Mouse (Mus musculus) embryonic facial prominence, embryonic 10.5 days (tissue): ENCODE data around the gene Col27a1. TPM values are rescaled to one million over a fixed set of nuclear protein-coding genes. Genes with fewer than 3 reads are reported as not detected.

Source experiments
- DNase-seq: peaks from one replicate; pipeline ENCODE4 v3.0.0-alpha.2; 2017; ENCODE audit warnings: low spot score
- H3K27ac ChIP-seq: fragments of 300-500 bp; sonication (generic); replicated peaks from 2 replicates; pipeline ENCODE4 v1.5.1; 2016; ENCODE audit warnings: mild to moderate bottlenecking
- H3K27me3 ChIP-seq: fragments of 300-500 bp; sonication (generic); replicated peaks from 2 replicates; pipeline ENCODE4 v1.6.1; 2016; ENCODE audit warnings: low read depth, mild to moderate bottlenecking; ENCODE audit not compliant: poor library complexity, severe bottlenecking
- H3K36me3 ChIP-seq: fragments of 300-500 bp; sonication (generic); replicated peaks from 2 replicates; pipeline ENCODE4 v1.6.1; 2016; ENCODE audit warnings: mild to moderate bottlenecking, moderate library complexity
- H3K4me1 ChIP-seq: fragments of 300-500 bp; sonication (generic); 2 replicates; pipeline ENCODE4 v1.6.1; 2016
- H3K4me3 ChIP-seq: fragments of 300-500 bp; sonication (generic); 2 replicates; pipeline ENCODE4 v1.5.1; 2016; ENCODE audit warnings: mild to moderate bottlenecking, moderate library complexity
- H3K9me3 ChIP-seq: fragments of 300-500 bp; sonication (generic); 2 replicates; pipeline ENCODE4 v1.6.1; 2016; ENCODE audit warnings: mild to moderate bottlenecking
- WGBS: fragments of 180-500 bp; shearing (Covaris S2); methylation state at CpG from one replicate; pipeline ENCODE4 v1.1.7; 2016; 5-methylcytosine and 5-hydroxymethylcytosine counted together
- polyA plus RNA-seq: library from polyadenylated mRNA; unstranded; fragments of >200 nt; fragmentation: Nextera tagmentation; extraction: Ambion mirVana; gene quantifications from 2 replicates; pipeline ENCODE4 v1.2.1, GENCODE M21; 2016

Gene Col27a1
- polyA plus RNA-seq, 1 experiment from 2014 or later = 5.3 TPM

- no peak for DNase-seq
- 68% methylated on average over 3 of the region's 3 CpGs for WGBS
- H3K4me3 ChIP-seq = no peak overlapping the region
Measured at GRCm38 (mm10) chr4:63338414-63339076, 124.7 kb downstream of the Col27a1 start.

GRCm38 (mm10) chr4:63342491-63342890 is 128.7 kb downstream of the Col27a1 start:
- WGBS = 70% methylated on average over 4 of the region's 4 CpGs
- no peak for DNase-seq
- H3K27ac ChIP-seq = no peak overlapping the region
- H3K27me3 ChIP-seq = no peaks in the 10 kb centered on the region
- H3K36me3 ChIP-seq = no peaks in the 10 kb centered on the region
- H3K4me1 ChIP-seq = no peaks in the 10 kb centered on the region
- H3K9me3 ChIP-seq = no peaks in the 10 kb centered on the region
- H3K4me3 ChIP-seq = no peak overlapping the region

More at GRCm38 (mm10) chr4:63338414-63339076, 124.7 kb downstream of the Col27a1 start:
- H3K4me1 ChIP-seq = no peaks in the 10 kb centered on the region
- no peaks in the 10 kb centered on the region for H3K9me3 ChIP-seq
- no peaks in the 10 kb centered on the region for H3K27me3 ChIP-seq
- H3K36me3 ChIP-seq = no peaks in the 10 kb centered on the region
- no peak overlapping the region for H3K27ac ChIP-seq

- Histone ChIP-seq H3K4me3 (no peak overlapping the region), H3K27me3 (no peaks in the 10 kb centered on the region), H3K9me3 (no peaks in the 10 kb centered on the region), H3K4me1 (no peaks in the 10 kb centered on the region), H3K27ac (no peak overlapping the region), H3K36me3 (no peaks in the 10 kb centered on the region)
- DNase-seq = no peak
- 75% methylated on average over 3 of the region's 3 CpGs for WGBS
Measured at GRCm38 (mm10) chr4:63343608-63344007, 129.8 kb downstream of the Col27a1 start.

- no peak for DNase-seq
- no peak within 1 kb of the TSS for H3K27ac ChIP-seq
- H3K27me3 ChIP-seq = no peaks in the 10 kb centered on the region
- WGBS = 90% methylated on average over 8 of the region's 8 CpGs
- no peaks in the 10 kb centered on the region for H3K36me3 ChIP-seq
- H3K4me3 ChIP-seq = no peak within 1 kb of the TSS
- H3K9me3 ChIP-seq = no peaks in the 10 kb centered on the region
- no peaks in the 10 kb centered on the region for H3K4me1 ChIP-seq
Measured at GRCm38 (mm10) chr4:63344295-63344694, 130.5 kb downstream of the Col27a1 start, which contains the start of gene Orm1. Orm1 (plus strand) TSS chr4:63344560.

- H3K4me1 ChIP-seq = no peaks in the 10 kb centered on the region
- no peak for DNase-seq
- no peaks in the 10 kb centered on the region for H3K36me3 ChIP-seq
- no peak overlapping the region for H3K27ac ChIP-seq
- no peaks in the 10 kb centered on the region for H3K9me3 ChIP-seq
- H3K27me3 ChIP-seq = no peaks in the 10 kb centered on the region
- no peak overlapping the region for H3K4me3 ChIP-seq
Measured at GRCm38 (mm10) chr4:63345261-63345660, 131.5 kb downstream of the Col27a1 start.

- no peak for DNase-seq
- H3K36me3 ChIP-seq = no peaks in the 10 kb centered on the region
- H3K4me1 ChIP-seq = no peaks in the 10 kb centered on the region
- no peaks in the 10 kb centered on the region for H3K27me3 ChIP-seq
- H3K4me3 ChIP-seq = no peak overlapping the region
- WGBS = 90% methylated on average over 4 of the region's 4 CpGs
- no peaks in the 10 kb centered on the region for H3K9me3 ChIP-seq
- H3K27ac ChIP-seq = no peak overlapping the region
Measured at GRCm38 (mm10) chr4:63346659-63347058, 132.9 kb downstream of the Col27a1 start.

GRCm38 (mm10) chr4:63348524-63348923 is 134.7 kb downstream of the Col27a1 start:
- no peaks in the 10 kb centered on the region for H3K36me3 ChIP-seq
- H3K9me3 ChIP-seq = no peaks in the 10 kb centered on the region
- no peak overlapping the region for H3K27ac ChIP-seq
- H3K4me3 ChIP-seq = no peak overlapping the region
- no peaks in the 10 kb centered on the region for H3K4me1 ChIP-seq
- no peak for DNase-seq
- 74% methylated on average over 6 of the region's 6 CpGs for WGBS
- H3K27me3 ChIP-seq = no peaks in the 10 kb centered on the region

- Histone ChIP-seq H3K4me1 (no peaks in the 10 kb centered on the region; the same call in 1 of the 2 replicates), H3K36me3 (no peaks in the 10 kb centered on the region), H3K9me3 (no peaks in the 10 kb centered on the region), H3K27ac (no peak within 1 kb of the TSS), H3K27me3 (no peaks in the 10 kb centered on the region), H3K4me3 (no peak within 1 kb of the TSS)
- WGBS = 83% methylated on average over 4 of the region's 4 CpGs
- DNase-seq = no peak
Measured at GRCm38 (mm10) chr4:63355877-63356665, 142.3 kb downstream of the Col27a1 start, which contains the start of gene Orm3. Orm3 (plus strand) TSS chr4:63356162.

GRCm38 (mm10) chr4:63356981-63357570 is 143.3 kb downstream of the Col27a1 start:
- DNase-seq = no peak
- Histone ChIP-seq H3K4me1 (no peaks in the 10 kb centered on the region; the same call in 1 of the 2 replicates), H3K27me3 (no peaks in the 10 kb centered on the region), H3K36me3 (no peaks in the 10 kb centered on the region), H3K9me3 (no peaks in the 10 kb centered on the region), H3K4me3 (no peak overlapping the region), H3K27ac (no peak overlapping the region)
- WGBS = 51% methylated on average over 2 of the region's 2 CpGs

- Histone ChIP-seq H3K4me1 (no peaks in the 10 kb centered on the region; the same call in 1 of the 2 replicates), H3K4me3 (no peak overlapping the region), H3K27ac (no peak overlapping the region), H3K9me3 (no peaks in the 10 kb centered on the region), H3K27me3 (no peaks in the 10 kb centered on the region), H3K36me3 (no peaks in the 10 kb centered on the region)
- 74% methylated on average over 6 of the region's 6 CpGs for WGBS
- no peak for DNase-seq
Measured at GRCm38 (mm10) chr4:63359861-63360260, 146.1 kb downstream of the Col27a1 start.

- Histone ChIP-seq H3K9me3 (no peaks in the 10 kb centered on the region), H3K27ac (no peak within 1 kb of the TSS; the same call in 1 of the 2 replicates), H3K4me1 (no peaks in the 10 kb centered on the region), H3K27me3 (no peaks in the 10 kb centered on the region), H3K36me3 (peaks cover under 1% of the 10 kb centered on the region; the same call in 1 of the 2 replicates), H3K4me3 (no peak within 1 kb of the TSS)
- DNase-seq = no peak
- WGBS = 88% methylated on average over 5 of the region's 5 CpGs
Measured at GRCm38 (mm10) chr4:63362150-63362549, 148.3 kb downstream of the Col27a1 start, which contains the start of gene Orm2. Orm2 (plus strand) TSS chr4:63362449.

GRCm38 (mm10) chr4:63368577-63368976 is 154.8 kb downstream of the Col27a1 start:
- Histone ChIP-seq H3K9me3 (no peaks in the 10 kb centered on the region), H3K27ac (no peak overlapping the region), H3K4me1 (no peaks in the 10 kb centered on the region), H3K4me3 (no peak overlapping the region), H3K27me3 (no peaks in the 10 kb centered on the region), H3K36me3 (peaks cover 60% of the 10 kb centered on the region)
- 14% methylated on average over 4 of the region's 4 CpGs for WGBS
- DNase-seq = peak; percentile 86
